Mouse (Mus musculus): Measurements from ENCODE around the gene Vti1a.

The Vti1a gene

DNA sequence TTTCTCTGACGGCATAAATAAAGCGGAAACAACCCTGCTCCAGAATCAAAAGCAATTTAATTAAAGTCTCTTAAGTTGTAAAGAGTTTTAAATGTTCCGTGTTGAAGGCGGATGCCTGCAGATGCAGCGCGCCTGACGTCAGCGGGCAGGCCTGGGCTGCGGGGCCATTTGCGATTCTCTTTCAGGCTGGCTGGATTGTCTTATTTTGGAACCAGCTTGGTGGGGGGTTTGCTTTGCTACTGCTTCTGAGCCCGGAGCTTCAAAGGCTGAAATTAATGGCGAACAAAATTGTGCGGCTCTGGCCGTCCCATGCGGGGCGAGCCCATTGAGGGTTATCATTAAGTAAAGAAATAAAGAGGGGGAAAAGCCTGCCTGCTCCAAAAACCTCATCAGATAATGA is 310.4 kb downstream of the Vti1a start:
- no peak for TF ChIP-seq GATA4 (IDR thresholded peaks at IDR 0.05; ENCODE audit: insufficient replicate concordance, low read length)

DNA sequence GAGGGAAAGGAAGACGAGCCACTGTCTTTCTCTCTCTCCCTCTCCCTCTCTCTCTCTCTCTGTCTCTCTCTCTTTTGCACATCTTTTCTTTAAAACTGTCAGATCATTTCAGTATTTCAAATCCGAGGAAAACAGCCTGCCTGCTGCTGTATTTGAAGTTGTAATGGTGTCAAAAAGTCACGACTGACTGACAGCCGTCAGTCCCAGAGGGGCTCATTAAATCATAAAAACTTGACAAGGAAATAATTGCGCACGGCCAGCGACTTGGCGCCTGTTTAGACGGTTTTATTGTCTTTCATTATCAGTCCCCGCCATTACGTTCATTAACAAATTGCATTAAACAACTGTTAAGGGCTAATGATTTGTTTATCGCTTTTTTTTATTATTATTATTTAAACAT is 310.9 kb downstream of the Vti1a start:
- no peak for TF ChIP-seq GATA4 (IDR thresholded peaks at IDR 0.05; ENCODE audit: insufficient replicate concordance, low read length)

- TF ChIP-seq GATA4 (IDR thresholded peaks at IDR 0.05; ENCODE audit: insufficient replicate concordance, low read length), result no peak
Measured at GRCm38 (mm10) chr19:55635488-55635887, 319.4 kb downstream of the Vti1a start.

DNA sequence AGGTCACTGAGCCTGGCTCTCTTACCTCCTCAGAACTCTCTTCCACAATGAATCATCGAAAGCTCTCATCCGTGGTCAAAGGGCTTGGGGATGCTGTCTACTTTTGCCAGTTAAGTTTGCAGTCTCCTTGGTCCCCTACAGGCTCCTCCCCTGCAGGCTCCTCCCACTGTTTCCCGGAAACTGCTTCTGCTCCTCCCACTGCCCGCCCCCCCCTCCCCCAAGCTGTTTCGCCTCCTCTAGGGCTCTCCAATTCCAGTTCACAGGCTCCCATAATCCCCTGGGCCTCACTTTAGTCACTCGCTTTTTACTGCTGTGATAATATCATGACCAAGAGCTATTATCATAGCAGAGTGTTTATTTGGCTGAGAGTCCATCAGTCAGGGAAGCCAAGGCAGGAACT is 324.2 kb downstream of the Vti1a start:
- no peak for TF ChIP-seq GATA4 (IDR thresholded peaks at IDR 0.05; ENCODE audit: insufficient replicate concordance, low read length)

DNA sequence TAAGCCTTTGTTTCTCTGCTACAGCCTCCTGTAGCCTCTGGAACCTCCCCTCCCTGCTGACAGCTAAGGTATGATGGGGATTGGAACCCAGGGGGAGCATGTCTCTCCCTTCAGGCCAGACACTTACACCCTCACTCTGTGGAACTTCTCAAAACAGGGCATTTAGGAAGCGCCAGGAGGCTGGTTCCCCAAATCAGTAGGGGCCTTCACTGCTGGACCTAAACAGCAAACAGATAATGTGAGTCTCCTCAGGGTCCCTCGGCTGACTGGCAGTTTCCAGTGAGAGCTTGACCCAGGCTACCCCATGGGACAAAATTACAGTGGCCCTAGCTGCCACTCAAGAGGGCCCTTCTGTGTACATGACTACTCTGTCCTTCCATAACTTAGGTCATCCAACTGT is 325.8 kb downstream of the Vti1a start:
- no peak for TF ChIP-seq GATA4 (IDR thresholded peaks at IDR 0.05; ENCODE audit: insufficient replicate concordance, low read length)

- no peak for TF ChIP-seq GATA4 (IDR thresholded peaks at IDR 0.05; ENCODE audit: insufficient replicate concordance, low read length)
Measured at GRCm38 (mm10) chr19:55642361-55642760, 326.3 kb downstream of the Vti1a start.

DNA sequence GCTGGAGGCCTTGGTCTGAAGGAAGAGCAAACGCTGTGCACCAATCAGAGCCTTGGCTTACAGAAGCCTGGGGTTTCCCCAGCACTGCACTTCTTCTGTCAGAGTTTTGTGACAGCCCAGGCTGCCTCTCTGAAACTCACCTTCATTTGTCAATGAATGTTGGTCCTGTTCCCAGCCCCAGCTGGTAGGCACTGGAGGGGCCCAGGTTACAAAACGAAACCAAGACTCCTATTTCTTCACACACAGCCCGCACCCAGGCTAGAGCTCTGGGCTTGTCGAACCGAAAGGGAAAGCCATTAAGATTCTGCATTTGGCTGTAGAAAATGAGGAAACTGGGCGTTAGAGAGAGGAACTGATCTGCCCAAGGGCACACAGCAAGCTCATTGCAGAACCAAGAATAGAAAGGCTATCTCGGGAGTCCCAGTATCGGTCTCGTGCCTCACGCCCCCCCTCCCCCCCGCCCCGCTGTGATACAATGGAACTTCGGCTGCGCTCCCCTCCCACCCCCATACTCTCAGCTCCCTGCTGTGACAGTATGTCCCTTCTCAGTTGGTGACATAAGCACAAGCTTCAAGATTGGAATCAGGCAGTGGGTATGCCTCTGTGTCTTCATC is 327.3 kb downstream of the Vti1a start:
- no peak for TF ChIP-seq GATA4 (IDR thresholded peaks at IDR 0.05; ENCODE audit: insufficient replicate concordance, low read length)

- no peak for TF ChIP-seq GATA4 (IDR thresholded peaks at IDR 0.05; ENCODE audit: insufficient replicate concordance, low read length)
Measured at GRCm38 (mm10) chr19:55643931-55644330, 327.8 kb downstream of the Vti1a start.

DNA sequence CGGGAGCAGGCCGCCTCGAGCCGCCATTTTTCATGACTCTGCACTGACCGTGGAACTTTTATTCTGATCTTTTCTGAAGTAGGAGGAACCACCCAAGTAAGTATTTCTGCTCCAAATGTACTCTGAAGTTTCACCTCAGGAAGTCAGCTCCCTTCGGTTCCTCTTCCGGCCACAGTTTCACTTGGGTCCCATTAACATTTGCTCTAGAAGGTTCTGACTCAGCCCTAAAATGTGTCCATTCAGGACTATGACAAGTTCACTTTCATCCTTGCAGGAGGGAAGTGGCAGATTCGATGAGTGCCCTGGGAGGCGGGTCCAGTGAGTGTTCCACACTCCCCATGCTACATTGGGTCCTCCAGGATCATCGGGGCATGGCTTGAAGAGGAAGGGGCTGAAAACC is 333.3 kb downstream of the Vti1a start:
- TF ChIP-seq GATA4 (IDR thresholded peaks at IDR 0.05; ENCODE audit: insufficient replicate concordance, low read length), result no peak

- TF ChIP-seq GATA4 (IDR thresholded peaks at IDR 0.05; ENCODE audit: insufficient replicate concordance, low read length), result no peak
Measured at GRCm38 (mm10) chr19:55651017-55651416, 334.9 kb downstream of the Vti1a start.

GRCm38 (mm10) chr19:55652693-55653265 is 336.7 kb downstream of the Vti1a start:
- no peak for TF ChIP-seq GATA4 (IDR thresholded peaks at IDR 0.05; ENCODE audit: insufficient replicate concordance, low read length)

DNA sequence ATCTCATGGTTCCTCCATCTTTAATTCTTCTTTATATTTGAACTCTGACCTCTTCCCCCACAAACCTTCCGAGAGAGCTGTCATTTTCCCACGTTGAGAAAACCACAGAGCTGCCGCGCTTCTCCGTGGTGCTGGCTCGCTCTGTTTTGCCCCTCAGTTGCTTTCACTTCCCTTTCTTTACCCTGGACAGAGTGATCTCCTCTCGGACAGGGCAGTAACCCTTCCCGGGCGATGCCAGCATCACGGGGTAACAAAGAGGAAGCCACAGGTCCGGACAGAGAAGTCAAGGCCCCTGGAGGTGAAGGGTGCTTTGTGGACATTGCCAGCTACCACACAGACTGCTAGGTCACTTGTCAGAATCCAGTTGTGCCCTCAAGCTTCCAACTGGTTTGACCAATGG is 344.1 kb downstream of the Vti1a start:
- no peak for TF ChIP-seq GATA4 (IDR thresholded peaks at IDR 0.05; ENCODE audit: insufficient replicate concordance, low read length)

GRCm38 (mm10) chr19:55662521-55663223 is 346.6 kb downstream of the Vti1a start:
- no peak for TF ChIP-seq GATA4 (IDR thresholded peaks at IDR 0.05; ENCODE audit: insufficient replicate concordance, low read length)

- TF ChIP-seq GATA4 (IDR thresholded peaks at IDR 0.05; ENCODE audit: insufficient replicate concordance, low read length), result no peak
Measured at GRCm38 (mm10) chr19:55667787-55668186, 351.7 kb downstream of the Vti1a start.

- no peak for TF ChIP-seq GATA4 (IDR thresholded peaks at IDR 0.05; ENCODE audit: insufficient replicate concordance, low read length)
Measured at GRCm38 (mm10) chr19:55668896-55669295, 352.8 kb downstream of the Vti1a start.

Measured in liver, adult (tissue).